Mouse (Mus musculus): ENCODE data around the gene Vangl2. TPM values are rescaled to one million over a fixed set of nuclear protein-coding genes. Genes with fewer than 3 reads are reported as not detected.

Gene Vangl2
- total RNA-seq (2021), result under 1 TPM; 0.77 to 0.95 TPM
- long read RNA-seq, experiment 1, result 0 reads
- long read RNA-seq, experiment 2, result 0 reads

DNA sequence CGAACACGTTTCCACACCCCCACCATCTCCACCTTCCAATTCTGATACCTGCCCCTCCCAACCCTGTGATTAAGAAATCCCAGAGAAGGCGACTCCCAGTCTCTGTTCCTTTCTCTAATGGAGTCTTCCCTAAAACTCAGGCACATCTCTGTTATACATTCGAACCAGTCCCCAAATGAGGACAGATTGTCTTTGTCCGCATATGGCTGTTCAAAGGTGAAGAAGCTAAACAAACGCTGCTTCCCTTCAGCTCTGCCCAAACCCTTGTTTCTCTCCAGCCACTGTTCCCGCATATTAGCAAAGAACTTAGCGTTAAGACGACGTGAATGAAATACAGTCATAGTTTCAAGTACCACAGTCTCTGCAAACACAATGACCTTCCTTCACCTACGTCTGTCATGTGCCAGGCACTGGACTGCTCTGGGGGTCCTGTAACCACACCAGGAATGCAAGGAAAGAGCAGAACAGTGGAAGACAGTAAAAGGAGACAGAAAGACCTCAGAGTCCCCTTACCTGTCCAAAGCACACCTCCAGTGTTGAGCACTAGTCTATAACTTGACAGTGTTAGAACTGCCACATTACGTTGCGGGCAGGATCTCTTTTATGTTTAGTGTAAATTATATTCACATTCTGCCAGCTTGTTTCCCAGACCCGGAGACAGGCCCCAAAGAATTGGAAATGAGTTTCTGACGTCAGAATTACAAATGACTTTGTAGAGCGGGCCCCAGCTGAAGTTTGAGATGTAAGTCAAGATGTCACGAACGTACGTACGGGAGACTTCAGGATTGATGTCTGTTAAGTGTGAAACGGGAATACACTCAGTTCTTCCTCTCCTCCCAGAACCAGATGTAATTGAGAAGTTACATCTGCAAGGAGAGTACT lies at the start of gene Vangl2:
Gene Vangl2 (minus strand): TSS at position 51 of the 882 bp plus-strand sequence.
- DNase-seq, result no peak

DNA sequence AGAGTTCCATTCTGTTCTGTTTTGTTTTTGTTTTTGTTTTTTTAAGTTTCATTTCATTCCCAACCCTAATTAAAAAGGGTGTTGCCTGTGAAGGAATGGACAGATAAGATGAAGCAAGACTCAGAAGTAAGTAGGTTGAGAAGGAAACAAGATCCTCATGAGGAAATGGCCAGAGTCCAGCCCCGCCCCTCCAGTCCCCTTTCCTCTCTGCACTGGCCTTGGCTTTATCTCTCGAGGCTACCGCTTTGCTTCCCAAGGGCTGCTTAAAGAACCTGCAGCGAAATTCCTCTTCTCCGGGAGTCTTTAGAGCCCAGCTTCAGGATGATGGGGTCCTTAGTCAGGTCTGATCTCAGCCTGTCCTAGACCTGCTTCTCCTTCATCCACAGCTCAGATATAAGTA lies 49.7 kb upstream of the Vangl2 start:
- peak in 1 of 2 experiments; percentile 8 for DNase-seq

DNA sequence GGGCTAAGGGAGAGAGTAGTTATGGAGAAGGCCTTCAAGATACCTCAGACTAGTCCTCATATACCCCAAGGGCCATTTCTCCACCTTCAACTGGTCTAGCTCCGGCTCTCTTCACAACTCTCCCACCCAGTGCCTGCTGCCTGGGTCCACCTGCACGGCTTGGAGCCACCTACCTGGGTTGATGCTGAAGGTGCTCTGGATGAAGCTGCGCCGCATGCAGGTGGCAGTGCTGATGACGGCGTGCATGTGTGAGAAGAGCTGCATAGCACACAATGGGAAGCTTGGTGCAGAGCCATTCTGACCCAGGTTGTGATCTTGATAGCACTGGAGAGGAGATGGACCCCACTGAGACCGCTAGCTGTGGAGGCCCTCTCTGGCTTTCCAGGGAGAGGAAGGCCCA lies 44.4 kb upstream of the Vangl2 start:
- DNase-seq, result no peak

DNA sequence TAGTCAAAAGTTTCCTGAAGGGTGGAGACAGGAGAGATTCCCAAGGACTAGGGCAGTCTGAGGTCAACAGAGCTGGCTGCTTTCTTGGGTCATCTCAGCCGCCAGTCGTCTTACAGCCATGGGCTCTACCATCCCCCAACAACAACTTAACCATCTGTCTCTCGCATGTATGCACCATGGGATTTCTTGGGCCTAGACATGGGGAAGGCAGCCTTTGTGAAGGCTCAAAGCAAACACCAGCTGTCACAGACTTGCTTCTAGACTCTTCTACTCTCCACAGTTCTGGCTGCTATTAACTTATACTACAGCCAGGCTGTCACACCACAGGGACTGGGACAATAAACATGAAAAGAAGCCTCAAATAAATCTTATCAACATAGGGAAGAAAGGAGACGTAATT lies 43.3 kb upstream of the Vangl2 start:
- no peak for DNase-seq

DNA sequence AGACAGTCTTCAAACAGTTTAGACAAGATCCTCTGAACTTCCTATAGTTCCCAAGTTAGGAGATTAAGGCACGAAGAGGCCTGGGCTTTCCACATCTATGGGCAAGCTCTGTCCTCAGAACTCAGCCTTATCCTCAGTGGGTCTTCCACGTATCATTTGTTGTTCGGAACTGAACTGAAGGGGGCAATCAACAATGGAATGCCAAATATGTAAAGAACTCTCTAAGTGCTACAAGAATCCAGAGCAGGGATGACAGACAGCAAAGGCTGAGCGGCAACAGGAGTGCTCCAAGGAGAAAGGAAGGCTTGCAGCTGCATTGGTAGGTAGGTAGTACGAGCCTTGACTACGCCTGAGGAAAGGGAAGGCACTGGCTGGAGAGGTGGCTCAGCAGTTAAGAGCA lies 42.0 kb upstream of the Vangl2 start:
- no peak for DNase-seq

DNA sequence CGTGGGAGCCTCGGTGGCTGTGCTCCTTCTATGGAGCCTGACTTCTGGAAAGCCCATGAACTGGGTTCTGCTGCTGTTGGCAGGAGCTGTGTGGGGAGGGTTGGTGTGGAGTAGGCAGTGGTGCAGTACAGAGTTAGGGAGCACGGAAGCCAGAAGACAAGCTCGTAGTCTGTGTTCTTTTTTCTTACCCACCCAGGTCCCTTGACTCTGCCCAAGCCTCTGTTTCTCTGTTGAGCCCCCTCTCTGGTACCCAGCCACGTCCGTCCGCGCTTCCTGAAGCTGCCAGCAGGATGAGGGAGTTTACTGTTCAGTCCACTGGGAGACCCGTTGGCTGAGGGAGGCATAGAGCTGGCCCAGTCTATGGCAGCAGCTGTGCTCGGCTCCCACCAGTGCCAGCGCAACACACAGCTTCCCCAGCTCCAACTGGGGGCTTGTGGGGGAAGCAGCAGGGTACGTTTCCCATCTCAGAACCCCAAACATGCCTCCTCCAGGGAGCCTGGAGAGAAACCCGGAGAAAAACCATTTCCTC lies 36.4 kb upstream of the Vangl2 start:
- peak in 1 of 2 experiments; percentile 20 for DNase-seq

DNA sequence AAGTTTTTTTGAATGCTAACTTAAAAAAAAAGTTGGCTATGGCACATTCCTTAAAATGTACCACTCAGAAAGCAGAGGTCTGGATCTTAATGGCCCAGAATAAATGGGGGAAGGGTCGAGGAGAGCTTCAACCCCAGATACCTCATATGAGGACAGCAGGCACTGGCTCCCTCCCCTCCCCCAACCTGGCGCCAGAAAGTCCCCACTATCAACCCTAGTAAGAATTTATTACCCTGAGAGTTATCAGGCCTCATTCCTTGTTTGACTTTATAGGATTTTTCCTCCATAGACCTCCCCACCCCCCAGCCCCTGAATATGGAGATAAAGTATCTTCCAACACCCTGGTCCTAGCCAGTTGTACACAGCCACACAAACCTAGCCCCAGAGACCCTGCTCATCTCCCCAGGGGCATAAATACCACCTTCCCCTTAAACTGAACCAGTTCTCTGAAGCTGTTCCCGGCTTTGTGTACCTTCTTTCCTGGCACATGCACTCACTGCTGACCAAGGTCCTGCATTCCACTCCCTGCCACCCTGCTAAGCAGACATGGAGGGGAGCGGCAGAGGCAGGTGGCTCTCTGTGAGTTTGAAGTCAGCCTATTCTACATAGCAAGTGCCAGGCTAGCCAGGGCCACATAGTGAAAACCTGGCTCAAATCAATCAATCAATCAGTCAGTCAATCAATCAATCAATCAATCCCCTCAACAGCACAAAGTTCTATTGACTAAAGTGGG lies 35.2 kb upstream of the Vangl2 start:
- DNase-seq, result no peak

DNA sequence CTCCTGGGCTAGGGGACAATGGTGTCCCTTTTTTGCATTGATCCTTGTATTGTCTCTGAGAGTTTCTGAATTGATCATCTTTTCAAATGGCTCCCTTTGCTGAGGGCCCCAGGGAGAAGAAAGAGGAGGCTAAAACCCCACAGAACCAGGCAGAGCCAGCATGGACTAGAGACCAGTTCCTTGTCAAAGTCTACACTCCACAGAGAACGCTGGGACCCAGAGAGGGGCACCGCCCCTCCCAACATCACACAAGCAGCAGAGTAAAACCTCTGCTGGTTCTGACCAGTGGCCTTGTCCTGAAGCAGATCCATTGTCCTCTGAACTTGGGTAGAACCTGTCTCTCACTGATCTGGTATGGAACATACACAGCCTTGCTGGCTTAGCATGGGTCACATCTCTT lies 33.9 kb upstream of the Vangl2 start:
- DNase-seq, result no peak

DNA sequence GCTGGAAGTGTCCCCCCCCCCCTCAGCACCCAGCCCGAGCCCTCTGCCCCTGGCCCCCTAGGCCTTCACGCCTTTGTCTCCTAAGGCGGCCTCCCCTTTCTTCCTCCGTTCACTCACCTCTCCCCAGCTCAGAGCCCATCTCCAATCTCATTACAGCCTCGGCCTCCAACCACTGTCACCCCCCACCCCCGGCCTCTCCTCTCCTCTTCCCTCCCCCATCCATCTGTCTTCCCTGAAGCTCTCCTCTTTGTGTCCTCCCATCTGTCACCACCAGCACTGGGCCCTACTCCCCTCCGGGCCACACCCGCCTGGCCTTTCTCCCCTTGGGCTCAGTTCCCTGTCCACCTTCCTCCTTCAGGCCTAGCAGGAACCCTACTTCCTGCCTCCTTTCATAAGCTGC lies 33.0 kb upstream of the Vangl2 start:
- no peak for DNase-seq

DNA sequence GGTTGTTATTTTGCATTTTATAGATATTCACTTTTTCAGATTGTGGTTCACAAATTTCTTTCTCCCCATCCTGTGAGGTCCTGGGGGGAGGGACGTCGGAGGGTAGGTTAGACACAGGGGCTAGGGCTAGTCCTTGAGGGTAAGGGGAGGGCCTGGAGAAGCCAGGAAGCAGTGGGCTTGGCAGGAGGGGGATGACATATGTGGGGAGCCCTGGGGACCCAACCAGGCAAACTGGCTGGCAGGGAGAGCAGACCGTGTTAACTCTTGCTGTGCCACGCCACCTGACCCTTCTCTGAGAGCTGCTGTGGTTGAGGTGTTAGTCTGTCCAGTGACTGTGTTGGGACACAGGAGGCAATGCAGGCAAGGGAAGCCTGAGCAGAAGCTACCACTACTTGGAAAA lies 32.4 kb upstream of the Vangl2 start:
- DNase-seq, result no peak

DNA sequence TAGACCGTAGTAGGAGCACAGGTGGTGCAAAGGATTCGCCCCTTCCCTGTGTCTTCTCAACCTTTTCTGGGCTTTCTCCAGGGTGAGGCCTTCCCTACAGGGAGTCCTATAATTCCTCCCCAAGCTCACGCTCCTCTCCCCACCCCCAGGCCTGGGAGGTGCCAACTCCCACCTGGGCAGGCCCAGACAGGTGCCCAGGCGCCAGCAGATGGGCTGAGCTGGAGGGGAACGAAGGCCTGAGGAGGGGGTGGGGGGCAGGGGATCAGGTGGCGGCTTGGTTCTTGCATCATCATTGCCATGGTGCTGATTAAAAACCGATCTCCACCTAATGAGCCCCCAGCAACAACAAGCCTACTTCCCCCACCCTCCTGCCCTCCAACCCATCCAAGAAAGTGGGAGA lies 30.6 kb upstream of the Vangl2 start:
- DNase-seq, result no peak

DNA sequence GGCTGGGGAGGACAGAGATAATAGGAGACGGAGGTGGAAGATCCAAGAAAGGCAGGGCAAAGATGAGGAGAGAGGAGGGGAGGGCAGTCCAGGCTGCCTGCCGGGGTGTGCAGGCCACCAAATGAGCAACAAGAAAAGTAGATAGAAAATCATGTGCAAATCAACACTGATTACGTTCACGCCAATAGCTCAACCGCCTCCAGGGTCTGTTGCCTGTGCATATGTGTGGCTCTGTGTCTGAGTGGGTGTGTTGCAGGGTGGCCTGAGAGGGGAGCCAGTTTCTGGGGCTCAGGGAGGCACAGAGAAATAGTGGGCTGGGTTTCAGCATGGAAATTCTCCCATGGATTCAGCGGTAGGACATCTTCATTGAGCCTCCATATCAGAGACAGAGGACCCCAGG lies 30.1 kb upstream of the Vangl2 start:
- DNase-seq, result no peak

DNA sequence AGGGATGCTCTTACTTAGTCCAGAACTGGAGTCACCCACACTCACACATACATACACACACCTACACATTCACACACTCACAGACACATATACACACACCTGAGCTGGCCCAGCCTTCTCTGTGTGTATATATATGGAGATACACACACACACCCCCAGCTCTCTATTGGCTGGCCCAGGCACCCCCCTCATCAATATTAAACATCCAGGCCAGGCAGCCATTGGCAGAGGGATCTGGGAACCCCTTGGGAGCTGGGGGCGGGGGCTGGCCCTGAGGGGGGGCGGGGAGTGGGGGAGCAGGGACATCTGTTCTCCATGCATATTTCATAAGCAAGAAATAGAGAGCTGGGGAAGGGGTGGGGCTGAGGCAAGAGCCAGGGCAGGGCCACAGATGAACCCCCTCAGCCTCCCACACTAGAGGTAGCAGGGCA lies 29.3 kb upstream of the Vangl2 start, which contains the start of gene Nhlh1:
Gene Nhlh1 (minus strand): TSS at position 83 of the 431 bp plus-strand sequence.
- DNase-seq, result no peak

DNA sequence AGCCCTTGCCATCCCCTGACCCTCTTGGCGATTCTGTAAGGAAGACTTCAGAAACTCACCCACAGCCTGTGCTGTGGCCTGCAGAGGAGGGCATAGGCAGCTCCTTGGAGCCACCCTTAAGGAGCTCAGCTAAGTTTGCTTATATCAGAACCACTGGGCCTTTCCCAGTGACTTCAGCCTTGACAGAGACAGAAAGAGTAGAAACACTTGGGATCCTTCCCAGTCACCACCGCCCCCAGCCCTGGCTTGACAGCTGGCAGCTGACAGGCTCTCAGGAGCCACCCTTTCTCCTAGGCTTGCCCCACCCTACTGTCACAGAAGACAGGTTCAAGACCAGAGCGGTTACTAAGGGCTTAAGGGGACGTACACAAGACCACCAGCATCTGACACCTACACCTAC lies 28.0 kb upstream of the Vangl2 start:
- no peak for DNase-seq

DNA sequence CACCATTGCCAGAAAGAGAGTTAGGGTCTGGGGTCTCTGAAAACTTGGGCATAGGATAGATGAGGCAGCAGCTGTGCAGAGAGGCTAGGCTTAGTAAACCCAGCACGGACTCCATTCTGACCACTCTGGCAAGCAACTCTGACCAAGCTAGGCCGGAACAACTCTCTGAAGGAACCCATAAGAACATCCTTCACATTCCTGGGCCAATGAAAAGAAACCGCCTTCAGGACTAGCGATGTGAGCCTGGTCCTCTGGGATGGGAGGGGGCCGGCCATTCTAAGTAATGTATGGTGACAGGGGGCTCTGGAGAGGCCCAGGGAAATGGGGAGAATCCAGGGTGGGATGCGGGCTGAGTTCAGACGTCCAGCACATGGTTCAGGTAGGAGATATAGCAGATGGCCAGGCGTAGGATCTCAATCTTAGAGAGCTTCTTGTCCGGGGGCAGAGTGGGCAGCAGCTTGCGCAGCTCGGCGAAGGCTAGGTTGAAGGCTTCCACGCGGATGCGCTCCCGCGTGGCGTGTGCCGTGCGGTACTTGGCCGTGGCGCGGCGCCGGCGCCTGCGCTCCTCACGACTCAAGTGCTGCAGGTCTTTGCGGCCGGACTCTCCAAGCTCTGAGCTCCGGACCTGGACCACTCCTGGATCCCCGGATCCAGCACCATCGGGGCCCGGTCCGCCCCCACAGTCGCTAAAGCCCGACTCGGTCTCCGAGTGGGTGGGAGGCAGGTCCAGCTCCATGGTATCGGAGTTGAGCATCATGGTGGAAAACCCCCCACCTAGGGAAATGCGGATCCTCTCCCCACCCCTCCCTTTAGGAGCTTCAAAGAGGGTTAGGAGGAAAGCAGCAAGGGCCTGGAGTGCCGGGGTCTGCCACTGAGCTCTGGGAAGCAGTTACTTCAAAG lies 25.5 kb upstream of the Vangl2 start:
- DNase-seq, result no peak

DNA sequence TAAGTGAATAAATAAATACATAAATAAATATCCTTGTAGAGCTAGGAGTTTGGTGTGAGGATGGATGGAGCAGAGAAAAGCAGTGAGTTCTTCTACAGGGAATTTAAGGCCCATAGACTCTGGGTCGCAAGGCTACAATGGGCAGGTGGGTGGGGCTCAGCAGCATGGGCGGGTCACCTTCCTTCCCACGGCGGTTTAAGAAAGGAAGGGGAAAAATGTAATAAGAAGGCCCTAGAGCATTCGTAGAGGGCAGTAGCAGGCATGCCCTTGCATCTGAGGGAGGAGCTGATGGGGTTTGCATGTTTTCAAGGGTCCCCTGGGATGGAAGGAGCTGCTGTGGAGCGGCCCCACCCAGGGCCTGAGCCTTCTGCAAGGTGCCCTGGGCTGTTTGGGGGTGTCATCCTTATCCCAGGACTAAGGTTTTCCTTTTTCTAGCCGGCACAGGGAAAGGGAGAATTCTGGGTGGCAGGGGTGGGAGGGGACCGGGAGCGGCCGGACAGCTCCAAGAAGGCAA lies 24.6 kb upstream of the Vangl2 start:
- no peak for DNase-seq

DNA sequence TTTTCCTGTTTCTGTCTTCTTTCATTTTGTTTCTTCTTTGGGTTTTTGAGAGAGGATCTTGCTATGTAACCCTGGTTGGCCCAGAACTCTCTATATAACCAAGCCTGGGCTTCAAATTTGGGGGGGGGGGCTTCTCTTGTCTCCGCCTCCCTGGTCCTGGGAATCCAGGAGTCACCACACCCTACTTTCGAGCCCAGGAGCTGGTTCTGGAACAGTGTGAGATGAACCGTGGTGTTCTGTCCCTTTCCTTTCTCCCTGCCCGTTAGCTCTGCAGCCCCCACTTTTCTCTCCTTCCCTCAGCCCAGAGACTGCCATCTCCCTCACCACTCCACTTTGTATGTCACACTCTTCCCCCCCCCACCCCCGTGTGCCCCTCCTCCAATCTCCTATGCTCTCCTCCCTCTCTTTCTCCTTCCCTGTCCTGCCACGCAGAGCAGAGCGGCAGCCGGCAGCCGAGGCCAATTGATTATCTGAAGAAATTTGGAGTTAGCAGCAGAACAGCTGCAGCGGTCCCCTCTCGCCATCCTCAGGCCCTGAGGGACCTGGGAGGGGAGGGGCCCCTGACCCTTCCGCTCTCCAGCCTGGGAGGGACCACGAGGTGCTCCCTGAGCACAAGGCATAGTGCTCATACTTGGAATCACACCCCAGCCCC lies 21.0 kb upstream of the Vangl2 start:
- peak in 1 of 2 experiments; percentile 27 for DNase-seq

DNA sequence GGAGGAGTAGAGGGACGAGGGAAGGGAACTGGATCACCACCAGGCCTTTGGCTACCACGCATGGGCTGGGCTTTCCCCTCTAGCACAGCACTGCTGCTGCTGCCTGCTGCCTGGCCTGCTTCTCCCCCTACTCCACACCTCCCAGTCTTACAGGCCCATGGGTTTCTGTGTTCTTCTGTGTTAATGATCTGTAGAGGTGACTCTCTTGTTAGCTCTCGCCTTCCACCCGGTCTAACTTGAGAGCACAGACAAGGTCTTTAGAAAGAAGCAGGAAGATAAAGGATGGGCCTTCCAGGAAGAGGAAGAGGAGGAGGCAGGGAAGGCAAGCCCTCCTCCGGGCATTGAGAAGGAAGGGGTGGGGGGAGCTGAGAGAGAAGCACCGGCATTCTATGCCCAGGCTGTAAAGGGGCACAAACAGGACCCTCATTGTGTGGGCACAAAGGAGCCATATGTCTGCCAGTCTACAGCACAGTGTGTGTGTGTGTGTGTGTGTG lies 20.0 kb upstream of the Vangl2 start:
- no peak for DNase-seq

DNA sequence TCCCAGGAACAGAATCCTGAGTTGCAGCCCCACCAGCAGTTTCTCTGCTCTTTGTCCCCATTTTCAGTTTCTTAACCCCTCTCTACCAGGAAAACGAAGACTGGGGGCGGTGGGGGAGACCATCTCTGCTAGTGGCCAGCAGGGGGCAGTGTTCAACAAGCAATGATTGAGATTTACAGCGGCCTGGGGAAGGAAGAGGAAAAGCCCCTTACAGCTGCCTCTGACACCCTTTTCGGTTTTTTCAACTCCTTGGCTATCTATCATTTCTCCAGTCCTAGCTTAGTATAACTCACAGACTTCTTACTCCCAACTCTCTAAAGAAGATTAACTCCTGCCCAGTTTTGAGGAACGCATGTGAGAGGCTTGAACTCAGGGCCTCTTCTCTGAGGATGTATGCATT lies 18.7 kb upstream of the Vangl2 start:
- DNase-seq, result peak; percentile 51 to 80

DNA sequence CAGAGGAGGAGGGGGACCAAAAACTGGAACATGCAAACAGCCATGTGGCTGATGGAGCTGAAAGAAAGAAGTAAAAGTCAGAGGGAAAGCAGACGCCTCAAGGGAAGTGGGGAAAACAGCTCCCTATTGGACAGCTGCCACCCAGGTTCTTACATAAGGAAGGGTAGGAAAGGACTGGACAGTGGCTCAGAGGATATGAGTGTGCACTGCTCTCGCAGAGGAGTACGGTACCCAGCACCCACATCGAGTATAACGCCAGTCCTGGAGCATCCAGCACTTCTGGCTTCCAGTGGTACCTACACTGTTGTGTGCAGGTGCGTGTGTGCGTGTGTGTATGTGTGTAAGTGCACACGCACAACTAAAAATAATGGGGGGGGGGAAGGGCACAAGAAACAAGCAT lies 18.2 kb upstream of the Vangl2 start:
- no peak for DNase-seq

DNA sequence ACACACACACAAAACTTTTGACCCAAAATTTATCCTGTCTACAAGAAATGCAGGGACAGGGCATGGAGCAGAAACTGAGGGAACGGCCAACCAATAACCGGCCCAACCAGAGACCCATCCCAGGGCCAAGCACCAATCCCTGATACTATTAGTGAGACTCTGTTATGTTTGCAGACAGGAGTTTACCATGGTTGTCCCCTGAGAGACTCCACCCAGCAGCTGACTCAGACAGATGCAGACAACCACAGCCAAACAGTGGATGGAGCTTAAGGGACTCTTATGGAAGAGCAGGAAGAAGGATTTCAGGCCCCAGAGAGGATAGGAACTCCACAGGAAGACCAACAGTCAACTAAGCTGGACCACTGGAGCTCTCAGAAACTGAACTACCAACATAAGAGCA lies 1.7 kb upstream of the Vangl2 start:
- DNase-seq, result peak in 1 of 2 experiments; percentile 32
